ENCODE assay signal across 29 mouse cellular contexts in genomic region chr6:135294150-135294549, GRCm38 (mm10). TPM values are rescaled to one million over a fixed set of nuclear protein-coding genes. Genes with fewer than 3 reads are reported as not detected.
DNase-seq lines count a peak whose midpoint lies in the region; ATAC-seq lines count a peak whose summit lies in the region.
"Had no signal": no experiment of that assay in that cellular context is flagged by ENCODE, and none has a peak within 500 bp of the region (broad histone marks: within the 10 kb centered on the region; RNA-seq: fewer than 3 reads in every experiment).

No protein-coding gene starts in this region.

- peak overlapping the region; percentile 77; the same call in 1 of the 2 replicates for H3K27ac ChIP-seq in embryonic facial prominence, embryonic 13.5 days
- H3K27ac ChIP-seq in embryonic facial prominence, embryonic 10.5 days (replicated peaks), result no peak overlapping the region
- H3K27ac ChIP-seq in lung, embryonic 16.5 days (ENCODE audit: low read length), result peak overlapping the region; percentile 87
- peak overlapping the region; percentile 76 for H3K27ac ChIP-seq in embryonic facial prominence, embryonic 15.5 days (replicated peaks)
- peak overlapping the region; percentile 12; the same call in 1 of the 2 replicates for H3K27ac ChIP-seq in stomach, embryonic 15.5 days
- H3K27ac ChIP-seq: embryonic facial prominence, embryonic 12.5 days; forebrain, embryonic 10.5 days; hindbrain, embryonic 15.5 days had no signal

- H3K4me2 ChIP-seq in embryonic facial prominence, embryonic 13.5 days, result no peak overlapping the region
- H3K4me2 ChIP-seq in lung, embryonic 16.5 days (ENCODE audit: low read depth, low read length), result no peak overlapping the region
- no peak overlapping the region for H3K4me2 ChIP-seq in embryonic facial prominence, embryonic 15.5 days (replicated peaks)
- no peak overlapping the region for H3K4me2 ChIP-seq in stomach, embryonic 15.5 days
- H3K4me2 ChIP-seq: embryonic facial prominence, embryonic 12.5 days; heart, embryonic 12.5 days; hindbrain, embryonic 15.5 days had no signal

- peaks cover 25% of the 10 kb centered on the region for H3K4me1 ChIP-seq in embryonic facial prominence, embryonic 13.5 days
- peaks cover 12% of the 10 kb centered on the region; the same call in 1 of the 2 replicates for H3K4me1 ChIP-seq in embryonic facial prominence, embryonic 10.5 days
- H3K4me1 ChIP-seq in lung, embryonic 16.5 days (replicated peaks; ENCODE audit: control insufficient read depth, insufficient read depth, low read length), result peaks cover 20% of the 10 kb centered on the region
- peaks cover 30% of the 10 kb centered on the region for H3K4me1 ChIP-seq in embryonic facial prominence, embryonic 15.5 days
- H3K4me1 ChIP-seq in stomach, embryonic 15.5 days, result no peaks in the 10 kb centered on the region
- H3K4me1 ChIP-seq: heart, embryonic 12.5 days had no signal

- no peaks in the 10 kb centered on the region for H3K27me3 ChIP-seq in embryonic facial prominence, embryonic 13.5 days
- H3K27me3 ChIP-seq in embryonic facial prominence, embryonic 10.5 days (replicated peaks; ENCODE audit: low read depth, poor library complexity, severe bottlenecking), result no peaks in the 10 kb centered on the region
- H3K27me3 ChIP-seq in lung, embryonic 16.5 days (ENCODE audit: control insufficient read depth, insufficient read depth, low read depth, low read length), result no peaks in the 10 kb centered on the region
- no peaks in the 10 kb centered on the region for H3K27me3 ChIP-seq in embryonic facial prominence, embryonic 15.5 days
- no peaks in the 10 kb centered on the region for H3K27me3 ChIP-seq in stomach, embryonic 15.5 days (replicated peaks)
- H3K27me3 ChIP-seq: embryonic facial prominence, embryonic 12.5 days; heart, embryonic 12.5 days; hindbrain, embryonic 15.5 days had no signal

- no peak overlapping the region for H3K4me3 ChIP-seq in embryonic facial prominence, embryonic 13.5 days
- H3K4me3 ChIP-seq in embryonic facial prominence, embryonic 10.5 days, result no peak overlapping the region
- no peak overlapping the region for H3K4me3 ChIP-seq in lung, embryonic 16.5 days (ENCODE audit: low read length)
- no peak overlapping the region for H3K4me3 ChIP-seq in embryonic facial prominence, embryonic 15.5 days (replicated peaks)
- no peak overlapping the region for H3K4me3 ChIP-seq in stomach, embryonic 15.5 days (replicated peaks)
- H3K4me3 ChIP-seq: embryonic facial prominence, embryonic 12.5 days; erythroblast, embryonic 14.5 days; forebrain, embryonic 10.5 days; heart, embryonic 12.5 days; hindbrain, embryonic 15.5 days had no signal

- ATAC-seq in embryonic facial prominence, embryonic 13.5 days (ENCODE audit: insufficient number of reproducible peaks, insufficient read depth, low FRiP score, low TSS enrichment, low read depth), result no peak
- ATAC-seq in lung, embryonic 16.5 days (ENCODE audit: low read depth), result peak; percentile 17
- no peak for ATAC-seq in embryonic facial prominence, embryonic 15.5 days (ENCODE audit: insufficient number of reproducible peaks, low FRiP score, low TSS enrichment, low read depth)
- no peak for ATAC-seq in stomach, embryonic 15.5 days (ENCODE audit: insufficient read depth, low FRiP score, low read depth)
- no peak for ATAC-seq in frontal cortex, adult (ENCODE audit: low TSS enrichment)
- ATAC-seq: CD4-positive, CD25-positive, alpha-beta regulatory T cell, adult 4 months; forebrain, embryonic 14.5 days had no signal

- no peak overlapping the region for H3K9ac ChIP-seq in embryonic facial prominence, embryonic 13.5 days
- H3K9ac ChIP-seq in lung, embryonic 16.5 days (ENCODE audit: low read length), result no peak overlapping the region
- H3K9ac ChIP-seq in embryonic facial prominence, embryonic 15.5 days, result no peak overlapping the region
- no peak overlapping the region for H3K9ac ChIP-seq in stomach, embryonic 15.5 days
- H3K9ac ChIP-seq: embryonic facial prominence, embryonic 12.5 days; heart, embryonic 12.5 days; hindbrain, embryonic 15.5 days had no signal

- 62% methylated on average over 6 of the region's 6 CpGs for WGBS in embryonic facial prominence, embryonic 13.5 days
- WGBS in embryonic facial prominence, embryonic 10.5 days, result 87% methylated on average over 6 of the region's 6 CpGs
- WGBS in lung, embryonic 16.5 days, result 41% methylated on average over 6 of the region's 6 CpGs
- 49% methylated on average over 6 of the region's 6 CpGs for WGBS in embryonic facial prominence, embryonic 15.5 days
- WGBS in stomach, embryonic 15.5 days, result 48% methylated on average over 6 of the region's 6 CpGs

- DNase-seq in embryonic facial prominence, embryonic 10.5 days (ENCODE audit: low spot score), result no peak
- no peak for DNase-seq in lung, postnatal 10 days
- no peak for DNase-seq in heart, adult 18-20 months
- DNase-seq: adrenal gland, postnatal 10 days; B cell, adult 2 months; cerebellum, adult 11 months; cerebellum, adult 8-10 months; cerebellum, postnatal 14 days; embryo, embryonic 11 days; gastrocnemius, postnatal 36 days; heart, adult 11 months had no signal

- H3K9me3 ChIP-seq in embryonic facial prominence, embryonic 13.5 days, result no peaks in the 10 kb centered on the region
- H3K9me3 ChIP-seq in embryonic facial prominence, embryonic 10.5 days, result no peaks in the 10 kb centered on the region
- no peaks in the 10 kb centered on the region for H3K9me3 ChIP-seq in lung, embryonic 16.5 days (ENCODE audit: control insufficient read depth, low read length)
- H3K9me3 ChIP-seq in embryonic facial prominence, embryonic 15.5 days (replicated peaks), result no peaks in the 10 kb centered on the region
- no peaks in the 10 kb centered on the region for H3K9me3 ChIP-seq in stomach, embryonic 15.5 days
- H3K9me3 ChIP-seq: embryonic facial prominence, embryonic 12.5 days; forebrain, embryonic 10.5 days; heart, embryonic 12.5 days; hindbrain, embryonic 15.5 days had no signal

- no peaks in the 10 kb centered on the region for H3K36me3 ChIP-seq in embryonic facial prominence, embryonic 13.5 days
- no peaks in the 10 kb centered on the region for H3K36me3 ChIP-seq in embryonic facial prominence, embryonic 10.5 days (replicated peaks)
- no peaks in the 10 kb centered on the region for H3K36me3 ChIP-seq in lung, embryonic 16.5 days (ENCODE audit: control insufficient read depth, insufficient read depth, low read length)
- no peaks in the 10 kb centered on the region for H3K36me3 ChIP-seq in embryonic facial prominence, embryonic 15.5 days
- H3K36me3 ChIP-seq in stomach, embryonic 15.5 days, result no peaks in the 10 kb centered on the region
- H3K36me3 ChIP-seq: embryonic facial prominence, embryonic 12.5 days; forebrain, embryonic 10.5 days; G1E; heart, embryonic 12.5 days; hindbrain, embryonic 15.5 days had no signal

RNA-seq across cellular contexts. Expression of gene Pbp2, which starts 16.1 kb away (rescaled TPM):
- polyA plus RNA-seq in embryonic facial prominence, embryonic 13.5 days (2015; fragmentation: Nextera tagmentation; extraction: Ambion mirVana), result not detected in 2 replicates
- not detected in 2 replicates for polyA plus RNA-seq in embryonic facial prominence, embryonic 10.5 days (2016; fragmentation: Nextera tagmentation; extraction: Ambion mirVana)
- 0.15 and 0.49 TPM in 2 replicates for polyA plus RNA-seq in lung, embryonic 16.5 days (2015; fragmentation: Nextera tagmentation; extraction: Ambion mirVana)
- 0.91 and 1.5 TPM in 2 replicates for polyA plus RNA-seq in embryonic facial prominence, embryonic 15.5 days (2015; fragmentation: Nextera tagmentation; extraction: Ambion mirVana)
- polyA plus RNA-seq in stomach, embryonic 15.5 days (2015; fragmentation: Nextera tagmentation; extraction: Ambion mirVana), result 1.0 and 4.0 TPM in 2 replicates
- total RNA-seq in heart, adult 18-20 months (2021), result not detected
- total RNA-seq: adrenal gland, postnatal 10 days; adrenal gland, postnatal 4 days; common myeloid progenitor, adult 5-6 weeks; G1E; gastrocnemius, adult 8-10 months; gastrocnemius, postnatal 36 days; heart, postnatal 25 days had no signal
- polyA plus RNA-seq: CD4-positive, CD25-positive, alpha-beta regulatory T cell, adult 4 months; embryonic facial prominence, embryonic 12.5 days; erythroblast, embryonic 14.5 days; forebrain, embryonic 10.5 days; forebrain, embryonic 14.5 days; G1E; heart, embryonic 12.5 days; heart, embryonic 16.5 days had no signal

RNA-seq across cellular contexts. Expression of gene Gsg1, which starts 40.0 kb away (rescaled TPM):
- polyA plus RNA-seq in embryonic facial prominence, embryonic 13.5 days (2015; fragmentation: Nextera tagmentation; extraction: Ambion mirVana), result 0.25 and 0.65 TPM in 2 replicates
- polyA plus RNA-seq in embryonic facial prominence, embryonic 10.5 days (2016; fragmentation: Nextera tagmentation; extraction: Ambion mirVana), result 0.29 and 0.55 TPM in 2 replicates
- 7.0 and 7.6 TPM in 2 replicates for polyA plus RNA-seq in lung, embryonic 16.5 days (2015; fragmentation: Nextera tagmentation; extraction: Ambion mirVana)
- polyA plus RNA-seq in embryonic facial prominence, embryonic 15.5 days (2015; fragmentation: Nextera tagmentation; extraction: Ambion mirVana), result 2.1 and 2.6 TPM in 2 replicates
- 0.17 and 0.72 TPM in 2 replicates for polyA plus RNA-seq in stomach, embryonic 15.5 days (2015; fragmentation: Nextera tagmentation; extraction: Ambion mirVana)
- under 1 TPM; 0.44 to 0.65 TPM for total RNA-seq in heart, adult 18-20 months (2021)
- total RNA-seq: adrenal gland, postnatal 10 days; adrenal gland, postnatal 4 days; G1E; gastrocnemius, adult 8-10 months; gastrocnemius, postnatal 36 days had no signal
- polyA plus RNA-seq: CD4-positive, CD25-positive, alpha-beta regulatory T cell, adult 4 months; erythroblast, embryonic 14.5 days; forebrain, embryonic 10.5 days; G1E; hindbrain, embryonic 15.5 days had no signal
